Mouse (Mus musculus) heart, embryonic 15.5 days (tissue): ENCODE results near the gene D7Ertd443e. TPM values are rescaled to one million over a fixed set of nuclear protein-coding genes. Genes with fewer than 3 reads are reported as not detected.

Source experiments
- ATAC-seq: fragments of 200-750 bp; cut with Nextera tagmentation; replicated peaks from 2 replicates; pipeline ENCODE4 v1.8.0; 2017; ENCODE audit warnings: low read depth, moderate TSS enrichment; ENCODE audit not compliant: insufficient number of reproducible peaks, insufficient read depth, low FRiP score
- H3K27ac ChIP-seq: fragments of 300-500 bp; sonication (generic); 2 replicates; pipeline ENCODE4 v1.5.1; 2015; ENCODE audit warnings: mild to moderate bottlenecking, inconsistent platforms
- H3K27me3 ChIP-seq: fragments of 300-500 bp; sonication (generic); 2 replicates; pipeline ENCODE4 v1.6.1; 2015; ENCODE audit warnings: inconsistent platforms
- H3K36me3 ChIP-seq: fragments of 300-500 bp; sonication (generic); 2 replicates; pipeline ENCODE4 v1.6.1; 2015; ENCODE audit warnings: mild to moderate bottlenecking, inconsistent platforms
- H3K4me1 ChIP-seq: fragments of 300-500 bp; sonication (generic); replicated peaks from 2 replicates; pipeline ENCODE4 v1.6.1; 2015; ENCODE audit warnings: inconsistent platforms
- H3K4me2 ChIP-seq: fragments of 300-500 bp; sonication (generic); 2 replicates; pipeline ENCODE4 v1.6.1; 2015; ENCODE audit warnings: inconsistent platforms, mild to moderate bottlenecking, moderate library complexity
- H3K4me3 ChIP-seq: fragments of 300-500 bp; sonication (generic); 2 replicates; pipeline ENCODE4 v1.5.1; 2015; ENCODE audit warnings: mild to moderate bottlenecking, inconsistent platforms
- H3K9ac ChIP-seq: fragments of 300-500 bp; sonication (generic); 2 replicates; pipeline ENCODE4 v1.6.1; 2015; ENCODE audit warnings: mild to moderate bottlenecking, inconsistent platforms
- H3K9me3 ChIP-seq: fragments of 300-500 bp; sonication (generic); replicated peaks from 2 replicates; pipeline ENCODE4 v1.6.1; 2016; ENCODE audit warnings: inconsistent platforms
- WGBS: fragments of 180-500 bp; shearing (Covaris S2); methylation state at CpG from one replicate; pipeline ENCODE4 v1.1.7; 2015; ENCODE audit warnings: mixed read lengths; 5-methylcytosine and 5-hydroxymethylcytosine counted together
- polyA plus RNA-seq: library from polyadenylated mRNA; unstranded; fragments of >200 nt; fragmentation: Nextera tagmentation; extraction: Ambion mirVana; gene quantifications from 2 replicates; pipeline ENCODE4 v1.2.1, GENCODE M21; 2015

D7Ertd443e gene
- polyA plus RNA-seq, 1 experiment from 2014 or later: 0.18 TPM

DNA sequence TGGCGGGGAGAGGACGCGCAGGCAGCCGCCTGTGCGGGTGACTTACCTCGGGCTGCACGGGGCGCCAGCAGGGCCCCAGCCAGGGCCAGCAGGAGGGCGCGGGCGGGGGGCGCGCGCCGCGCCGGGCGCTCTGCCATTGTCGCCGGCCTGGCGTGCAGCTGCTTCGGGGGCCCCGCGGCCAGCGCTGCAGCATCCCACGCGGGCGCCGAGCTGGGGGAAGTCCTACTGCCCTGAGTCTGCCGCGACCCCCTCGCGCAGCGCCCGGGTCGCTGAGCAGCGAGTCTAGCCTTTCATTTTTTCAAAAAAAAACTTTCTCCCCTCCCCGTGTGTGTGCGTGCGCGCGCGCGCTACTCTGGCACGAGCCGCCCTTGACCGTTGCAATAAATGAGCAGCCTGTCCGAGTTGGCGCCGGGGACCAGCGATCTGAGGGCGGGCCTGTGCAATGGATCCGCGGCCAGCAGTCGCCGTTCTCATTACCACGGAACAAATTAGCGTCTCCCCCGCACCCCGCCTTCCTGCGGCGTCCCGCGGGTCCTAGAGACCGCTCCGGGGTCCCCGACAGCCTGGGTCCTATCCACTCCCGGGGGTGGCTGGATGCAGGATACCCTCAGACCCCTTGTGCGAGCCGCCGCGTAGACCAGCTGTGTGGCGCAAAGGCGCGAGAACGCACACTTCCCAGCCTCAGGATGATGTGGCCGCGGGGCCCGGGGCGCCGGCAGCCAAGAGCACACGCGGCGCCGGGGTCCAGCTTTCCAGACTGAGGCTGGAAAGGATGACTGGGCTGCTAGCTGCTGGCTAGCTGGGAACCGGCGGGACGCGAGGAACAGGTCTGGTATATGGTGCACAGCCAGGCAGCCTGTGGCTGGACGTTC lies 160.5 kb downstream of the D7Ertd443e start:
- H3K9ac ChIP-seq: peak overlapping the region; percentile 58
- H3K4me1 ChIP-seq: peaks cover 17% of the 10 kb centered on the region
- H3K27me3 ChIP-seq: peaks cover 24% of the 10 kb centered on the region
- peak; percentile 64 for ATAC-seq
- H3K4me3 ChIP-seq: peak overlapping the region; percentile 65
- H3K9me3 ChIP-seq: no peaks in the 10 kb centered on the region
- no peaks in the 10 kb centered on the region for H3K36me3 ChIP-seq
- peak overlapping the region; percentile 95 for H3K4me2 ChIP-seq
- WGBS: under 1% methylated on average over 76 of the region's 90 CpGs
- H3K27ac ChIP-seq: peak overlapping the region; percentile 46

DNA sequence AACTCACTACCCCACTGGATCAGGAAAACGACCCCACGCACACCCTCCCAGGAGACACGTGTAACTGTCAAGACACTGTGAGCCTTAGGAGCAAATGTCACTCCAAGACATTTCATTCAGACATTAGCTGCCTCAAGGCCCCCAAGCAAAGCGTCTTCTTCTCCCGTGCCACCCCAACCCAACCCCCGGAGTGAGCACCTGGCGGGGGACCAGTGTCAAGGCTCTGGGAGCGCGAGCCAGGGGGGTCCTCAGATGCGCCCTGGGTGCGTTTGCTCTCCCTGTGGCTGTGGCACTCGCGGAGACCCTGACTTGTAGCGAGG lies 161.1 kb downstream of the D7Ertd443e start:
- no peaks in the 10 kb centered on the region for H3K9me3 ChIP-seq
- peaks cover 14% of the 10 kb centered on the region for H3K4me1 ChIP-seq
- H3K9ac ChIP-seq: peak overlapping the region; percentile 58
- WGBS: under 1% methylated on average over 14 of the region's 14 CpGs
- H3K27ac ChIP-seq: peak overlapping the region; percentile 46
- peak overlapping the region; percentile 65 for H3K4me3 ChIP-seq
- peak overlapping the region; percentile 95 for H3K4me2 ChIP-seq
- peaks cover 24% of the 10 kb centered on the region for H3K27me3 ChIP-seq
- no peaks in the 10 kb centered on the region for H3K36me3 ChIP-seq
- no peak for ATAC-seq

DNA sequence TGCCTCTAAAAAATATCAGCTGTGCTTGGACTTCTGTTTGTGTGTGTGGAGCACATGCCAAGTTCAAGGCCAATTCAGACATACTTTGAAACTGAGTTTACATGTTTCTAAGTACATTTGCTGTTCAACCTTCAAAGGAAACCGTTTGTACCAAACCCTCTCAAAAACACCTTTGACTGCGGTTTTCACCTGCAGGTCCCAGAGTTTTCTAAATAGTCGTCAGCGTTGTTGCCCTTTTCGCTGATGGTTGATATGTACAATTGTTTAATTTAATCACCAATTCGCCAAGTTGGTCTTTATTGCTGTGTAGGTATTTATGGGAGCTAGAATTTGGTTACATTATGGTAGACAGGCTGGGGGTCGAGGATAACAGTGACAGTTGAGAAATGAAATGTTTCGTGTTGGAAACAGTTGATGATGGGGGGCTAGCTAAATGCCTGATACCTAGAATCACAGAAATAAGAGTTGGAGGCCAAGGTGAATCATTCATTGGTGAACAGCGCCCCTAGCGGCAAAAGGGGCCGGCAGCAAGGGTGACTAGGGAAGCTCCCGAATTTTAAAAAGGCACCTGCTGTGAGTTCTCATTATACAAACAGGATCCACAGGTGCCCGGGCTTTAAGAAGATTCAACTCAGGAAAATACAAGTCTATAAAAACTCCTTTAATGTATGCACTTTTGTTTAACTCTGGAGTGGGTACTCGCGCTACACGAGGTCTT lies 161.9 kb downstream of the D7Ertd443e start:
- H3K36me3 ChIP-seq: no peaks in the 10 kb centered on the region
- 27% methylated on average over 16 of the region's 16 CpGs for WGBS
- no peaks in the 10 kb centered on the region for H3K9me3 ChIP-seq
- H3K4me2 ChIP-seq: peak overlapping the region; percentile 95
- H3K27ac ChIP-seq: no peak overlapping the region
- no peak for ATAC-seq
- H3K9ac ChIP-seq: no peak overlapping the region
- H3K4me1 ChIP-seq: peaks cover 13% of the 10 kb centered on the region
- peak overlapping the region; percentile 65 for H3K4me3 ChIP-seq
- H3K27me3 ChIP-seq: peaks cover 24% of the 10 kb centered on the region

Other genes starting within 250 kb of the D7Ertd443e start
- 2.1 and 6.1 TPM in 2 replicates for gene Adam12, start 153.5 kb downstream of the D7Ertd443e start, polyA plus RNA-seq